Mouse (Mus musculus) forebrain, embryonic 13.5 days (tissue): ENCODE measurements around the gene Zfp12. TPM values are rescaled to one million over a fixed set of nuclear protein-coding genes. Genes with fewer than 3 reads are reported as not detected.

Source experiments
- ATAC-seq: fragments of 200-750 bp; cut with Nextera tagmentation; 2 replicates; pipeline ENCODE4 v1.8.0; 2017
- H3K27ac ChIP-seq: fragments of 300-500 bp; sonication (generic); 2 replicates; pipeline ENCODE4 v1.5.1; 2015; ENCODE audit warnings: inconsistent platforms, mild to moderate bottlenecking, moderate library complexity
- H3K27me3 ChIP-seq: fragments of 300-500 bp; sonication (generic); 2 replicates; pipeline ENCODE4 v1.6.1; 2015; ENCODE audit warnings: mild to moderate bottlenecking, inconsistent platforms
- H3K36me3 ChIP-seq: fragments of 300-500 bp; sonication (generic); 2 replicates; pipeline ENCODE4 v1.6.1; 2015; ENCODE audit warnings: mild to moderate bottlenecking, inconsistent platforms; ENCODE audit not compliant: poor library complexity, severe bottlenecking
- H3K4me1 ChIP-seq: fragments of 300-500 bp; sonication (generic); 2 replicates; pipeline ENCODE4 v1.6.1; 2015; ENCODE audit warnings: inconsistent platforms
- H3K4me2 ChIP-seq: fragments of 300-500 bp; sonication (generic); 2 replicates; pipeline ENCODE4 v1.6.1; 2015; ENCODE audit warnings: inconsistent platforms, mild to moderate bottlenecking, moderate library complexity
- H3K4me3 ChIP-seq: fragments of 300-500 bp; sonication (generic); 2 replicates; pipeline ENCODE4 v1.5.1; 2015; ENCODE audit warnings: mild to moderate bottlenecking, inconsistent platforms
- H3K9ac ChIP-seq: fragments of 300-500 bp; sonication (generic); 2 replicates; pipeline ENCODE4 v1.6.1; 2015; ENCODE audit warnings: mild to moderate bottlenecking, inconsistent platforms
- H3K9me3 ChIP-seq: fragments of 300-500 bp; sonication (generic); replicated peaks from 2 replicates; pipeline ENCODE4 v1.6.1; 2016; ENCODE audit warnings: inconsistent platforms
- WGBS: fragments of 180-500 bp; shearing (Covaris S2); methylation state at CpG from one replicate; pipeline ENCODE4 v1.1.7; 2015; 5-methylcytosine and 5-hydroxymethylcytosine counted together
- polyA plus RNA-seq: library from polyadenylated mRNA; unstranded; fragments of >200 nt; fragmentation: Nextera tagmentation; extraction: Ambion mirVana; gene quantifications from 2 replicates; pipeline ENCODE4 v1.2.1, GENCODE M21; 2015

Zfp12 gene
- polyA plus RNA-seq, 1 experiment from 2014 or later: 23.5 TPM

- Histone ChIP-seq H3K4me3 (peak within 1 kb of the TSS; percentile 85), H3K9ac (peak within 1 kb of the TSS; percentile 96), H3K9me3 (no peaks in the 10 kb centered on the region), H3K36me3 (peaks cover 3% of the 10 kb centered on the region), H3K4me1 (peaks cover 26% of the 10 kb centered on the region), H3K27ac (peak within 1 kb of the TSS; percentile 74), H3K27me3 (no peaks in the 10 kb centered on the region), H3K4me2 (peak within 1 kb of the TSS; percentile 94)
- ATAC-seq: peak; percentile 89
- WGBS: under 1% methylated on average over 47 of the region's 79 CpGs
Measured at GRCm38 (mm10) chr5:143269363-143270150, 34.6 kb downstream of the Zfp12 start, which contains the start of gene Zfp316. Zfp316 (minus strand) TSS chr5:143270022.

GRCm38 (mm10) chr5:143270151-143270519 is 35.2 kb downstream of the Zfp12 start:
- Histone ChIP-seq H3K27me3 (no peaks in the 10 kb centered on the region), H3K27ac (no peak overlapping the region), H3K9ac (peak overlapping the region; percentile 96), H3K4me1 (peaks cover 26% of the 10 kb centered on the region), H3K9me3 (no peaks in the 10 kb centered on the region), H3K4me2 (peak overlapping the region; percentile 94), H3K36me3 (no peaks in the 10 kb centered on the region), H3K4me3 (peak overlapping the region; percentile 85)
- WGBS: 3% methylated on average over 12 of the region's 12 CpGs
- ATAC-seq: peak; percentile 60

DNA sequence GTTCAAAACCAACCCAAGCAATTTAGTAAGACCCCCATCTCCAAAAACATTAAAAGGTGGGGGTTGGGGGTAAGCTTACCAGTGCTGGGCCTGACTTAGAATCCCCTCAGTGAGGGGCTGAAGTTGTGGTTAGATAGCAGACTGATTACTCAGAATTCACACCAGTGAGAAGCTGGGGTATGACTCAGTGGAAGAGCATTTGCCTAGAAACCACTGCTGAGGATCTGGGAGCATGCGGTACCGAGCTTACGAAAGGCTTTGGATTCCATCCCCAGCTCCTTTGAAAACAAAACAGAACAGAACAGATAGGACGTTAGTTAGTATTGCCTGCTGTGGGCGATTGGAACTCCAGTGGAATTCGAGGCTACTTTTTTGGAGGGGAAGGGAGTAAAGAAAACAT is 36.7 kb downstream of the Zfp12 start:
- Histone ChIP-seq H3K27ac (no peak overlapping the region), H3K4me2 (no peak overlapping the region), H3K27me3 (no peaks in the 10 kb centered on the region), H3K36me3 (no peaks in the 10 kb centered on the region), H3K4me3 (no peak overlapping the region), H3K4me1 (peaks cover 22% of the 10 kb centered on the region), H3K9me3 (no peaks in the 10 kb centered on the region), H3K9ac (no peak overlapping the region)
- 82% methylated on average over 6 of the region's 6 CpGs for WGBS
- no peak for ATAC-seq

DNA sequence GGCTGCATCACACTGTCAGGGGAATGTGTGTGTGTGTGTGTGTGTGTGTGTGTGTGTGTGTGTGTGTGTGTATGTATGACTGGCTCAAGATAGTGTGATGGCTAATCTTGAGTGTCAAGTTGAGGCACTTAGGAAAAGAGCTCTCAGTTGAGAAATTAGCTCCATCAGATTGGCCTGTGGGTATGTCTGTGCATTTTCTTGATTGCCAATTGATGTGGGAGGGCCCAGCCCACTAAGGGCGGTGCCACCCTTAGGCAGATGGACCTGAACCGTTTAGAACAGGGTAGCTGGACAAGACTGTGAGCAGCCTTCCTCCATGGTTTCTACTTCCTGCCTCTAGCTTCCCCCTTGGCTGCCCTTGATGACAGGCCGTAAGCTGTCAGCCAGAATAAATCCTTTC is 37.1 kb downstream of the Zfp12 start:
- ATAC-seq: no peak
- H3K4me1 ChIP-seq: peaks cover 22% of the 10 kb centered on the region
- H3K4me2 ChIP-seq: no peak overlapping the region
- H3K4me3 ChIP-seq: no peak overlapping the region
- H3K36me3 ChIP-seq: no peaks in the 10 kb centered on the region
- no peaks in the 10 kb centered on the region for H3K27me3 ChIP-seq
- H3K9ac ChIP-seq: no peak overlapping the region
- no peak overlapping the region for H3K27ac ChIP-seq
- 86% methylated on average over 3 of the region's 3 CpGs for WGBS
- H3K9me3 ChIP-seq: no peaks in the 10 kb centered on the region

DNA sequence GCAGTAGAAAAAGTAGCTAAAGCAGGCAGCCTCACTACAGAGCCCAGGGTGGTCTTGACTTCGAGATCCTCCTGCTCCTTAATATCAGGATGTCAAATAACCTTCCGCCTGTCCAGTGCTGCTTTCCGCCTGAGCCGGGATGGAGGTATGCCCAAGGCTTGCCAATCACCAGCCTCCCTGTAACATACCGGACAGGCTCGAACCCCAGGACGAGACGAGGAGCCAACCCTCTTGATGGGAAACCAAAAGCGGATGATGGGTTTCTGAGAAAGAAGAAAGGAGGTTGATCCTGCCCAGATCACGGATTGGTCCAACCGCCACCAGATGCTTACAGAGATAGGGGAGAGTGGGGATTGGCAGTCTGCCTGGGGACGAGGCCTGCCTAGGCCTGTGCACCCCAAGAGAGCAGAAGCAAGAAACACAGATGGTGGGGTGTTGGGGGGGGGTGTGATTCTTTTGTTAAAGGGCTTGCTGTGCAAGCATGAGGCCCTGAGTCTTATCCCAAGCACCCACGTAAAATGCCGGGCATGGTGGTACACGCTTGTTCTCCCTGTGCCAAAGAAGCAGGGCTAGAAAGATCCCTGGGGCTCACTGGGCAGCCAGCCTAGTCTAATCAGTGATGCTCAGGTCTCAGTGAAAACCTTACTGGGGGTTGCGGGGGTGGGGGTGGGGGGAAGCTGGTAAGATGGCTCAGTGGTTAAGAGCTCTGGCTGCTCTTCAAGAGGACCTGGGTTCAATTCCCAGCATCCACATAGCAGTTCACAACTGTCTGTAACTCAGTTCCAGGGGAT is 37.8 kb downstream of the Zfp12 start:
- Histone ChIP-seq H3K36me3 (no peaks in the 10 kb centered on the region), H3K27ac (no peak overlapping the region; the same call in 1 of the 2 replicates), H3K4me3 (no peak overlapping the region), H3K4me1 (peaks cover 22% of the 10 kb centered on the region), H3K4me2 (no peak overlapping the region), H3K27me3 (no peaks in the 10 kb centered on the region), H3K9me3 (no peaks in the 10 kb centered on the region), H3K9ac (no peak overlapping the region)
- 86% methylated on average over 16 of the region's 16 CpGs for WGBS
- no peak for ATAC-seq

DNA sequence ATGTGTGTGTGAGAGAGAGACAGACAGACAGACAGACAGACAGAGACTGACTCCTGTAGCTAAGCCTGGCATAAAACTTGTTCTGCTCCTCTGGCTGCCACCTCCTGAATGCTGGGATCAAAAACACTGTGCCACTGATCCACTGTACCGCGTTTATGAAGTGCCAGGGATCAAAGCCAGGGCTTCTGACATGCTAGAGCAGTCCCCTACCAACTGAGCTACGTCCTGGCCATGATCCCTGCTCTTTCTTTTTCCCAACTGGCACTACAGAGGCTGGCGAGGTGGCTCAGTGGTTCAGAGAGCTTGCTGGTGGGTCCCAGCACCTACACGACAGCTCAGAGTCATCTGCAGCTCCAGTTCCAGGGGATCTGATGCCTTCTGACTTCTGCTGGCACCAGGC is 40.8 kb downstream of the Zfp12 start:
- Histone ChIP-seq H3K4me1 (peaks cover 5% of the 10 kb centered on the region), H3K27ac (no peak overlapping the region), H3K36me3 (no peaks in the 10 kb centered on the region), H3K9me3 (no peaks in the 10 kb centered on the region), H3K4me3 (no peak overlapping the region), H3K27me3 (0 out of 2 replicates have a peak, but pooled peaks cover 5% of the 10 kb centered on the region), H3K4me2 (no peak overlapping the region), H3K9ac (no peak overlapping the region)
- 58% methylated on average over 5 of the region's 5 CpGs for WGBS
- ATAC-seq: no peak

DNA sequence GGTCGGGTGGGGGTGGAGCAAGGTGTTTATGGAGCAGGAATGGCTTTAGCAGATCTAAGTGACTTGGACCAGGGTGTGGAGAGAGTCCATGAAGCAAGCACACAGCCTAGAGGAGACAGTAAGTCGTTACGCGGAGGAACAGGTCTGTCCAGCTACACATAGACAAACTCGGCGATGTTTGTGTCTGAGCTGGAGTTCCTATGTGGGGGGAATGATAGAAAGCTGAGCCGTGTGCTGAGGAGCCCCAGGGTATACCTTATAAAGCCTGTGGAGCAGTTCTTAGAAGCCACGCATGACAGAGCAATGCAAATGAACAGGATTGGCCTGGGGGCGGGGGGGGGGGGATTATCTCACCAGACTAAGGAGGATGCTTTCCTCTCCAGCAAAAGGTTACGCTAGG is 44.3 kb downstream of the Zfp12 start:
- H3K4me1 ChIP-seq: no peaks in the 10 kb centered on the region
- H3K36me3 ChIP-seq: no peaks in the 10 kb centered on the region
- H3K27ac ChIP-seq: no peak overlapping the region
- 0 out of 2 replicates have a peak, but pooled peaks cover 5% of the 10 kb centered on the region for H3K27me3 ChIP-seq
- no peak for ATAC-seq
- 39% methylated on average over 9 of the region's 10 CpGs for WGBS
- H3K4me3 ChIP-seq: no peak overlapping the region
- no peaks in the 10 kb centered on the region for H3K9me3 ChIP-seq
- no peak overlapping the region for H3K9ac ChIP-seq
- H3K4me2 ChIP-seq: no peak overlapping the region

DNA sequence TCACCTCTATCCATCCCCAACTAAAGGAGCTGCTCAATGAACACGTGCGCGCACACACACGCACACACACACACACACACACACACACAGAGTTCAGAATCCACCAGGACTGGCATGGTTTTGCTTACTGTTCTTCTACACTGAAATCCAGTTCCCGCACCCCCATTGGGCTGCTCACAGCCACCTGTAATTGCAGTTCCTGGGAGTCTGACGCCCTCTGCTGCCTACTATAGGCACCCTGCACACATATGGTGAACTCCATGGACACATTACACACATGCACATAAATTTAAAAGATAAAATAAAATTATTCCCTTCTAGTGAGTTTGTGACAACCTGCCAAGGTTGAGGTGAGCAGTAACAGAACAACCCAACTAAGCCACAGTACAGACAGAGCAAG is 49.8 kb downstream of the Zfp12 start:
- Histone ChIP-seq H3K27me3 (peaks cover 44% of the 10 kb centered on the region), H3K9me3 (no peaks in the 10 kb centered on the region), H3K4me1 (peaks cover 12% of the 10 kb centered on the region), H3K27ac (no peak overlapping the region), H3K4me2 (no peak overlapping the region), H3K36me3 (0 out of 2 replicates have a peak, but pooled peaks cover 8% of the 10 kb centered on the region), H3K9ac (no peak overlapping the region), H3K4me3 (no peak overlapping the region)
- 42% methylated on average over 6 of the region's 6 CpGs for WGBS
- ATAC-seq: no peak

DNA sequence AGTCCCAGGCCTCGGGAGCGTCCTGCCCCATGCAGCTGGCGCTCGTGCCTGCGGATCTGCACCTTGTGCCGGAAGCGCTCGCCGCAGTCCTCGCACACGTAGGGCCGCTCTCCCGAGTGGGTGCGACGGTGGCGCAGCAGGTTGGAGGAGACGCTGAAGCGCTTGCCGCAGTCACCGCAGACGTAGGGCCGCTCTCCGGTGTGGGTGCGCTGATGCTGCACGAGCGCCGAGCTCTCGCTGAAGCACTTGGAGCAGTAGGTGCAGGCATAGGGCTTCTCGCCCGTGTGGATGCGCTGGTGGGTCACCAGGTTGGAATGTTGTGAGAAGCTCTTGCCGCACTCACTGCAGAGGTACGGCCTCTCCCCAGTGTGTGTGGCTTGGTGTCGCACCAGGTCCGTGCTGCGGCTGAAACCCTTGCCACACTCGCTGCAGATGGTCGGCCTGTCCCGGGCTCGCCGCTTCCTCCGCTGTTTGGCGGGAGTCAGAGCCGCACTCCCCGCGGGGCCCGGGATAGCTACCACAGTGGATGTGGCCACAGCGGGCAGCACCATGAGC is 52.9 kb downstream of the Zfp12 start:
- H3K4me3 ChIP-seq: peak overlapping the region; percentile 29
- peak overlapping the region; percentile 50 for H3K4me2 ChIP-seq
- no peaks in the 10 kb centered on the region for H3K9me3 ChIP-seq
- H3K9ac ChIP-seq: peak overlapping the region; percentile 48
- peaks cover 12% of the 10 kb centered on the region for H3K4me1 ChIP-seq
- WGBS: 2% methylated on average over 48 of the region's 48 CpGs
- H3K27me3 ChIP-seq: peaks cover 75% of the 10 kb centered on the region
- ATAC-seq: no peak
- 0 out of 2 replicates have a peak, but pooled peaks cover 8% of the 10 kb centered on the region for H3K36me3 ChIP-seq
- no peak overlapping the region for H3K27ac ChIP-seq

DNA sequence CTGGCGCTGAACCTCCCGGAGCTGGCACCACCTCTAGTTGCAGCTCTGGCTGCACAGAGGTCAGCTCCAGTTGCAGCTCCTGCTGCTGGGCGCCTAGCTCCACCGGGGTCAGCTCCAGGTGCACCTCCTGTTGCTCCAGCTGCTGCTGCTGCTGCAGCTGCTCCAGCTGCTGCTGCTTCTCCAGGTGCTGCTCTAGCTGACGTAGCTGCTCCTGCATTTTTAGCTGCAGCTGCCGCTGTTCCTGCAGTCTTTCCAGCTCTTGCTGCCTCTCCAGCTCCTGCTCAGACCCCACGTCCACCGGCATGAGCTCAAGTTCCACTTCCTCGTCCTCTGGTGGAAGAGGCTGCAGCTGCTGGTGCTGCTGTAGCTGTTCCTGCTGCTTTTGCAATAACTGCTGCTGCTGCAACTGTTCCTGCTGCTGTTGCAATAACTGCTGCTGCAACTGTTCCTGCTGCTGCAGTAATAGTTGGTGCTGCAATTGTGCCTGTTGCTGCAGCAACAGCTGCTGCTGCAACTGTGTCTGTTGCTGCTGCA is 53.5 kb downstream of the Zfp12 start:
- H3K9ac ChIP-seq: peak overlapping the region; percentile 48; the same call in 1 of the 2 replicates
- H3K4me3 ChIP-seq: peak overlapping the region; percentile 29
- ATAC-seq: no peak
- H3K9me3 ChIP-seq: no peaks in the 10 kb centered on the region
- peaks cover 81% of the 10 kb centered on the region for H3K27me3 ChIP-seq
- 10% methylated on average over 9 of the region's 9 CpGs for WGBS
- H3K4me2 ChIP-seq: peak overlapping the region; percentile 50
- H3K4me1 ChIP-seq: peaks cover 15% of the 10 kb centered on the region
- H3K36me3 ChIP-seq: 0 out of 2 replicates have a peak, but pooled peaks cover 8% of the 10 kb centered on the region
- H3K27ac ChIP-seq: no peak overlapping the region

DNA sequence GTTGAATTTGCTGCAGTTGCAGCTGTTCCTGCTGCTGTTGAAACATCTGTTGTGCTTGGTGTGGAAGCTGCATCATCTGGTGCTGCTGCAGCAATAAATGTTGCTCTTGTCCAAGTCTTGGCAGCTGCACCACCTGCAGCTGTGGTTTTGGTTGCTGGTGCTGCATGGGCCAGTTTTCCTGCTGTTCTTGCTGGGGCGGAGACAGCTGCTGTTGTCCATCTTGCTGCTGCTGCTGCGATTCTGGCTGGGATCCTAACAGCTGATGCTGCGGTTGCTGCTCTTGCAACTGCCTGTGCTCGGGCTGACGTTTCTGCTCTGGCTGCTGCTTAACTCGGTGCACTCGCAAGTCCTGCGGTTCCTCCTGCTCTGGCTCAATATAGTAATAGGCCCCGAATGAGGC is 54.3 kb downstream of the Zfp12 start:
- Histone ChIP-seq H3K27me3 (peaks cover 89% of the 10 kb centered on the region), H3K9ac (no peak overlapping the region), H3K36me3 (0 out of 2 replicates have a peak, but pooled peaks cover 8% of the 10 kb centered on the region), H3K9me3 (no peaks in the 10 kb centered on the region), H3K4me2 (no peak overlapping the region), H3K4me3 (no peak overlapping the region), H3K4me1 (peaks cover 21% of the 10 kb centered on the region), H3K27ac (no peak overlapping the region)
- no peak for ATAC-seq
- WGBS: 65% methylated on average over 9 of the region's 9 CpGs

GRCm38 (mm10) chr5:143292879-143293278 is 57.9 kb downstream of the Zfp12 start:
- WGBS: 3% methylated on average over 12 of the region's 19 CpGs

More at GRCm38 (mm10) chr5:143292879-143293278, 57.9 kb downstream of the Zfp12 start:
- no peaks in the 10 kb centered on the region for H3K9me3 ChIP-seq
- H3K4me3 ChIP-seq: peak overlapping the region; percentile 37
- peak overlapping the region; percentile 46 for H3K9ac ChIP-seq
- H3K4me2 ChIP-seq: peak overlapping the region; percentile 61
- H3K27ac ChIP-seq: no peak overlapping the region
- peaks cover 17% of the 10 kb centered on the region for H3K4me1 ChIP-seq
- no peak for ATAC-seq
- peaks cover 69% of the 10 kb centered on the region for H3K27me3 ChIP-seq
- peaks cover 16% of the 10 kb centered on the region; the same call in 1 of the 2 replicates for H3K36me3 ChIP-seq
